Mouse (Mus musculus): Measurements from ENCODE around the gene Rarres2. TPM values are rescaled to one million over a fixed set of nuclear protein-coding genes. Genes with fewer than 3 reads are reported as not detected.
"Not testable (repeated sequence)": the region's sequence is repeated elsewhere in the genome, so short reads cannot be mapped to it uniquely, and the experiment has no call there.

Gene Rarres2
- total RNA-seq, 2 experiments from 2014 or later: 70.4 to 101 TPM

DNA sequence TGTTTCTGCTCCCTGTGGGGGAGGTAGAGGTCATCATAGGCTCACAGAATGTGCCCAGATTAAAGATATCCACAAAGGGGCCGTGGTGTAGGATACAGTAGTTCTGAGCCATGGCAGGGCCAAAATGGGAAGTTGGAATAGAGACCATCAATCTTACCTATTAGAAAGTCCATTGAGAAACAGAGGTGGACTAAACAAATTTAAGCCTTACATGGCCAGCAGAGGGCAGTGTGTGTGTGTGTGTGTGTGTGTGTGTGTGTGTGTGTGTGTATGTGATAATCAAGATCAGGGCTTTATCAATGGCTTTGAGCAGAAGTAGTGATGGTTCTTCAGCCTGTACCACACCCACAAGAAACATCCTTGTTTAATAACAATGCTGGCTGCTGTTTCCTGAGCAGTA, 26.3 kb downstream of the Rarres2 start:
- DNase-seq: peak; percentile 52 to 57
- intact Hi-C loops (cut with DNase I): loop anchor here (2.0 kb wide), 2 partner anchors 37 to 97 kb away; no protein-coding TSS in a partner anchor

DNA sequence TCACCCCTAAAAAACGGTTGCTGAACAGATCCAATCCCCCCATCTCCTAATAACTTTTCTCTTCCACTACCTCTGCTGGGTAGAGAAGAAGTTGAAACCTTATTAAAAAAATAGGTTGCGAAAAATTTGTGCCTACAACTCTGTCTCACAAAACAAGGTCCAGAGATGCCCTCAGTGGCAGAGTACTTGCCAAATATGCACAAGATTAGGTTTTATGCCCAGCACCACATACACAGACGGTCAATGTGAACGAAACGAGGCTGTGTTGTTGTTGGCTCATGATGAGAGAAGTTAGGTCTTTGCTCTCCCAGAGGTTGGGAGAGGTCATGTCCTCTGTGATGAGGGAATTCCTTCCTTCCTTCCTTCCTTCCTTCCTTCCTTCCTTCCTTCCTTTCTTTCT, 27.3 kb downstream of the Rarres2 start:
- DNase-seq: no peak
- intact Hi-C loops (cut with DNase I): no loop called here

DNA sequence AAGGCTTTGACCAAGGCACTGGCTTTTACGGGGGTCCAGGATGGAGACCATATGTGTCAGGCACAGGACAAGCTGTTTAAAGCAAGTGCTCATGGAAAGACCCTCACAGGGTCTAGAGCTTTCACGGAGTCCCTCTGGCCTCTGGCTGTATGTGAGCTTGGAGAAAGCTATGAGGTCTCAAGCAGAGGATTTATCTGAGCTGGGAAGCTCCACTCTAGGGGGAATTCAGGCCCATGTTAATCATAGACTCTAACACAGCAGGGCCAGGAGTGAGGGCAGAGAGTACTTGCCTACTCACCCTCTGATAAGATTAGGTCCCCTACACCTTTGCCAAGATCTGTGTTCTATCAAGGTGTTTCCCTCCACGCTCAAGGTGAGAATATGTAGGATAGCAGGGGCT, 30.0 kb downstream of the Rarres2 start:
- intact Hi-C loops (cut with DNase I): no loop called here
- no peak for DNase-seq

DNA sequence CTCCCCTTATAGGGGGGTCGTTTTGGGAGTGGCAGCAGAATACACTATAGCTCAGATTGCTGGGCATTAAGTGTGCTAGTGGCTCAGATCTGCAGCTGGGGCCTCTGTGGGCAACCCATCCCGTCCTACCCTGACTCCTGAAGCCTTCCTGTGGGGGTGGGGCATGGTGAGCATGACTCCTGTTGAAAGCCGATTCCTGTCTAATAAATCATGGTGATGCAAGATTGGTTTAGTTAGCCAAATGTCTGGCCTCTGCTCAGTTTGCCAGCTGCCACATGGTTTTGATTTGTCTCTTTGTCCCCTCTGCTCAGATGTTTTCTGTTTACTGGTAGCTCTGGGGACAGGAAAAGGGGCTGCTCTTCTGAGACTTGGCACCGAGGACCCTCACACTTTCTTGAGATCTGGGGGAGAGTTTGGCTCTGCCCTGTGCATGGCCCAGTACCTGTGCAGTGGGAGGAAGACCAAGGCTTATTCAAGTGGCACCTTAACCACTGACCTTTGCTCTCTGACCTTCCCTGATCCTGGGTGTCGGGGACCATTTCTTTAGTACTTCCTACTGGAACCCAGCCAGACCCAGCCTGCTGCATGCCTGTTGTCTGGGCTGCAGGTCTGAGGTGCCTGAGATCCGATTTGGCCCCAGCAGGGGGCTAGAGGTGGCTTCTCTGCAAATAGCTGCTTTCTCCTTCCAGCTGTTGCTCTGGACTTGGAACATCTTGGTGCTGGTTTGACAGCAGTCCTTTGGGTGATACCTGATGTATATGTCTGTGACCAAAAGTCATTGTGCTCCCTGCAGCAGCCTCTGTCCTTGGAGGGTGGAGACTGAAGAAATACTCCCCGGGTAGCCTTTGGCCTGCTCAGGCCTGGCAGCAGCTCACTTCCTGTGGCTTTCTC, 30.8 kb downstream of the Rarres2 start:
- DNase-seq: no peak
- intact Hi-C loops (cut with DNase I): no loop called here

DNA sequence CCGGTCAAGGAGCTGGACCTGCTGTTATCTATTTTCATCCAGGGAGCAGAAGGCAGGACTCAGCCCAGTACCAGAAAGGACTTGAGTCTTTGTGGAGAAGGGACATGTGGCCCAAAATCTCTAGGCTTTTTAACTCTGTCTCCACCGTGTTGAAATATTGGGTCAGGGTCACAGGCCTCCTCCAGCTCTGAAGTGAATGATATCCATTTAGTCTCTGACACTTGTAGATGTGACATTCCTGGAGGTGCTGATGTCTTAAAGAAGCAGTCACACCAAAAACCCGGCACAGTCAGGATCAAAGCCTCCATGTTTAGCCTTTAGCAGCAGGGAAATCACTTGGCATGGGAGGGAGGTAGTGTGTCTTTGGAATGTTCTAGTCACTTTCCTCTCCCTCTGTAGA, 31.9 kb downstream of the Rarres2 start:
- intact Hi-C loops (cut with DNase I): no loop called here
- no peak for DNase-seq

DNA sequence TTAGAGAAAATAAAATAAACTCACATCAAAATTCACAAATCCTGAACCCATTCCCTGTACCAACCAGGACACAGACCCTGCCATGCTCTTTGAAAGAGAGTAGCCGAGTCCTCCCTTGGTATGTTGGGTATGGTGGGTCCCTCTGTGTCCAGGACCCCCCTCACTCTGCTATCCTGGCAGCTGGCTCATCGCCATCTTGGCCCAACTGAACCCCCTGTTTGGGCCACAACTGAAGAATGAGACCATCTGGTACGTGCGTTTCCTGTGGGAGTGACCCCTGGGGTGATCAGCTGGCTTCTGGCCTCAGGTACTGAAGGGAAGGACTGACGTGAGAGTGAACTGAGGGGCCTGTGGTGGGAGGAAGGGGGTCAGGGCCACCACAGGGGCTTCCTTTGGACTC, 32.7 kb downstream of the Rarres2 start:
- intact Hi-C loops (cut with DNase I): loop anchor here (2.0 to 5.0 kb wide), 3 partner anchors 43 to 361 kb away; partner anchors contain the start of gene Gimap3
- DNase-seq: no peak

DNA sequence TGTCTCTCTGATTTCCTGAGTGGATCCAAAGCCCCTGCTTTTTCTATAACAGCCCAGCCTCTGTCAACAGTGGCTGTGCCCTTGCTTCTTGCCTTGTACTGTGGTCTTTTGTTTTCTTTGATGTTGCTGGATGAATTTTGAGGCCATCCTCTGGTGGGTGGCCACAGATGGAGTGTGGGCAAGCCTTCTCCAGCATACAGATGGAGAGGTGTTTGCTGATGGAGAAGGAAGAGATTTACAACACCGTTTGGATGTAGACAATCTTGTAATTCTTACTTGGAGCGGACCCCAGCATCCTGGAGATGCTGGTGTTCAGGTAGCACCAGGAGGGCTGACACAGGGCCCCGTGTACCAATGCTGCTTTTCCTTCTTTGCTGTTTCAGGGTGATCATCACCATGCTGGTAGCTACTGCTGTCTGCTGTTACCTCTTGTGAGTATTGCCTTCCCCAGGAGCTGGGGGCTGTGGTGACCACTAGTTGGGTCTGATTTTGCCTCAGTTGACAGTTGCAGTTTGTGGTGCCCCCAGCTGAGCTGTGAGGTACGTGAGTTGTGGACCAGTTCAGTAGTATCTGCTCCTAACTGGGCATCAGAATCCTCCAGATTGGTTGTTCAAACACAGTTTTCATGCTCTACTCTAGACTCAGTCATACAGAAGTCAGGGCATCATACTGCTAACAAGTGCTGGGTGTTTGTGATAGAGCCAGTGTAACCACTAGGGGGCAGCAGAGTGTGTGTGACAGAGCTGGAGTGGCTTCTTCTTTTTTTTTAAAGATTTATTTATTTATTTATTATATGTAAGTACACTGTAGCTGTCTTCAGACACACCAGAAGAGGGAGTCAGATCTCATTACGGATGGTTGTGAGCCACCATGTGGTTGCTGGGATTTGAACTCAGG, 33.5 kb downstream of the Rarres2 start:
- peak; percentile 69 to 75 for DNase-seq
- intact Hi-C loops (cut with DNase I): loop anchor here (2.0 to 5.0 kb wide), 3 partner anchors 44 to 360 kb away; partner anchors contain the start of gene Gimap3

DNA sequence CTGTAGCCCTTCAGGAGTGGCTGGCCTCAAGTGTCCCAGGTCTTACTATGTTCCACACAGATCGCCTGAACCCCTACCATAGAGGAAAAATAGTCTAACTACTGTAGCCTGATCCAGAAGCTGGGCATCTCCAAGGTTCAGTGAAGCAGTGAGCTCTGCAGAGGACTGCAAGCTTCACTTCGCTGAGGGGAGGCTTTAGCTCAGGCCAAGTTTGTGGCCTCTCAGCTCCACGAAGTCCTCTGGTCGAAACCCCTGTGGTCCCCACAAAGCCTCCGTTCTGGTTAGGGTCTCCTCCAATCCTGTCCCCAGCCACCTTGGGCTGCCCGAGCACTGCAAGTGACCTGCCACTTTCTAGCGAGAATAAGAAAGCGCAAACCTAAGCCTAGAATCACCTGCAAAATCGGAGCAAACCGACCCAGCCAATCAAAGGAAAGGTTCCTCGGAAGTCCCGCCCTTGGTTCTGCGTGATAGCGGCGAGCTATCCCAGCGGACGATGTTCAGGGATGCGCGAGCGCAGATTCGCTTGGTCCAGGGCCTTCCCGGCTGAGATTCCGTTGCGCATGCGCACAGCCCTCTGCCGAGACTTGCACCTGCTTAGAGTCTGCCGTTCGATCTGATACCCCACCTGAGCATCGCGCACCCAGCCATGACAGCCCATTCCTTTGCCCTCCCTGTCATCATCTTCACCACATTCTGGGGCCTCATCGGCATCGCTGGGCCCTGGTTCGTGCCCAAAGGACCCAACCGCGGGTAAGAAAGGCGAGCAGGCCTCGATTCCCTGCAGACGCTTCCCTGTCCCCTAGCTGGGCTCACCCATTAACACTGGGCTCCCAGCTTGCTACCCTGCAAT, 35.3 kb downstream of the Rarres2 start, which contains the start of gene Atp6v0e2:
Gene Atp6v0e2, plus strand, starts transcription at position 511 of the 850 bp plus-strand sequence.
- DNase-seq: peak; percentile 79 to 80
- intact Hi-C loops (cut with DNase I): loop anchor here (5.0 kb wide), 1 partner anchor 235 kb away; the partner anchor contains the start of gene Gimap3

DNA sequence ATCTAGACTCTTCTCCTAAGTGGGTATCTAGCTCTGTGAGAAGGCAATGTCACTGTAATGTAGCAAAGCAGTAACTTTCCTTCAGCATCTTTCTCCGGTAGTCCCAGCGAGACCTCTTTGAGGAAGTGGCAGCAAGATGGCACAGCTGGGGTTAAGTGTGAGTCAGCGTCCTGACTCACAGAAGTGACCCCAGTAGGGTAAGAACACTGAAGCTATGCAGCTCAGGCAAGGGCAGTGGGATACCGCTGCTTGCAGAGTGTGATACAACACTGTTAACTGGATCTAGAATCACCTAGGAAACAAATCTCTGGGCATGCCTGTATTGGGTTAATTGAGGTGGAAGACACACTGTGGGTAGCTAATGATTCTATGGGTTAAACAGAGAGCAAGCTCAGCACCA, 36.5 kb downstream of the Rarres2 start:
- intact Hi-C loops (cut with DNase I): loop anchor here (5.0 kb wide), 1 partner anchor 236 kb away; the partner anchor contains the start of gene Gimap3

DNA sequence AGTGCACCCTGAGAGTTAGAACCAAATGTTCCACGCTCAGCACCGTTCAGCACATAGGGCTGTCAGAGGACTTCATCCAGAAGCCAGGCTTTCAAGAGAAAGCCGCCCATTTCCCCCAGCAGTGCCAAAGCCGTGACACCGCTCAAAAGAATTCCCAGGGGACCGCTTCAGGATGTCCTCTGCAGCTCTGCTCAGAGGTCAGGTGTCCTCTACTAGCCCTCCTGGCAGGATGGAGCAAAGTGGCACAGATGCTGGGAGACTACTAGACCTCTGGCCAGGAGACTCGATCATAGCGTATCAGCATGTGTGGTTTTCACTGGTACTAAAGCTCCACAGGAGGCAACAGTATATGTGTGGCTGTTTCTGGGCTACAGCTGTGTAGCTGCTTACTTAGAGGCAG, 37.7 kb downstream of the Rarres2 start:
- intact Hi-C loops (cut with DNase I): loop anchor here (5.0 kb wide), 1 partner anchor 237 kb away; the partner anchor contains the start of gene Gimap3
- DNase-seq: no peak

More for the DNA sequence above, 36.5 kb downstream of the Rarres2 start:
- no peak for DNase-seq

DNA sequence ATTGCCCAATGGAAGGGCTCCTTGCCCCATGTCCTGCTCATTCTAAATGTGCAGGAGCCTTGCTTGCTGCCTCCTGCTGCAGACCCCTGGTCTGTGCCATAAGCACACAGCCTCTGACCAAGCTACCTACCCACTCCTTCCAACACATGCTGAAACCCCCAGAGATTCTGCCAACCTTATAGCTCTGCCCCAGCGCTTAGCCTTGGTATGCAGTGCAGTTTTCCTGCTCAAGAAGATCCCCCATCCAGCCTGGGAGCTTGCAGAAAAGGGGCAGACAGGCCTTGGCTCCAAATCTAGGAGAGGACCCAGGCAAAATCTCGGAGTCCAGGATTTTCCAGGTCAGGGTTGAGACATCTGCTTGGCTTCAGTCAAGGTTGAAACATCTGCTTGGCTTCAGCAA, 39.1 kb downstream of the Rarres2 start:
- DNase-seq: no peak
- intact Hi-C loops (cut with DNase I): no loop called here

DNA sequence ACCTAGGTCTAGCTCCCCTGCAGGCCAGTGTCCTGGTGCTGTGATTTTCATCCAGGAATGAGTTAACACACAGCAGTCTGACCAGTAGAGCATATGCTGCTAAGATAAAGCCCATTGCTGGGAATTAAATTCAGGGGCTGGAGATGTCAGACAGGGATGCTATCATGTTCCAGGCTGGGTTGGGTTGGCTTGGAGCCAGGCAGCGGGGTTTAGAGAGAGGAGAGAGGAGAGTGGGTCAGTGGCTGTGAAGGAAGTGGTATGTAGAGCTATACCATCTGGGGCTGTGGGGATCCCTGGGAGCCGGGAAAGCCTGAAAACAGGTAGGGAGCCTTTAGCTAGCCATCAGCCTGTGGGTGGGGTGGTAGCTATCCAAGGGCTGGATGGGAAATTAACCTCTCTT, 41.7 kb downstream of the Rarres2 start:
- no peak for DNase-seq
- intact Hi-C loops (cut with DNase I): no loop called here

DNA sequence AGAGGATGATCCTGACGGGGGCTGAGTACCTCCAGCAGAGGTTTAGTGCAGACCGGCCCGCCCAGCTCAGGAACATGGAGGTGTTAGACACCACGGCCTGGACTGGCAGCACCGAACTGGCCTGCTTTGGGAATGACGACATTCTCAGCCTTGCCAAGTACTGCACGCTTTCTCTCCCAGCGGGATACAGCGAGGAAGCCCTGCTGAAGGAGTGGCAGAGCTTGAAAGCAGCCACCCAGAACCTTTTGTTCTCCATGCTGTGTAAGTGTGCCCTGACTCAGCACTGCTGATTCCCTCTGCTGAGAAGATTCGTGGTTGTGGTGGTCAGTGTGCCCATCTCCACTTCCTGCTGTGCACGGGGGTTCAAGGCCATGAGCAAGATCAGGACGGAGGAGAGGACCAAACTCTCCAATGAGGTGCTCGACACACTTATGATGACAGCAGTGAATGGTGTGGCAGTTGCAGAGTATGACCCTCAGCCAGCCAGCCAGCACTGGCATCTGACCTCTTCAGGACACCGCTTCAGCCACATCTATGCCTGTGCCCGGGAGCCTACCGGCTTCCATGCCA, 42.6 kb downstream of the Rarres2 start:
- intact Hi-C loops (cut with DNase I): no loop called here
- DNase-seq: no peak

DNA sequence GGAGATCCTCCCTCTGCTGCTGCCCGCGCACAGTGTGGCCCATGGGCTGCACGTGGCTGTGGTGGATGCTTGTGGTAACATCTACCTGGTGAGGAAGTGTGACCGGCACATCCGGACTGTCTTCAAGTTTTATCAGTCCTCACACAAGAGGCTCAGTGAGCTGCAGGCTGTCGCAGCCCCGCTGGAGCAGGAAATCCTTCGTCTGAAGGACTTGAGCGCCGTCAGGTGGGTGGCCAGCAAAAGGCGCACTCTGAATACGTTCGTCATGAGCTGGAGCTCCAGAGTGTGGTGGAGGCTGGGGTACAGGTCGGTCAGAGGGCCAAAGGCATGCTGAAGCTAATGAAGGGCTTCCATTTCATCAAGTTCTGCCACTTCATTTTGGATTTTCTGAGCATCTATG, 43.3 kb downstream of the Rarres2 start:
- intact Hi-C loops (cut with DNase I): no loop called here
- no peak for DNase-seq

DNA sequence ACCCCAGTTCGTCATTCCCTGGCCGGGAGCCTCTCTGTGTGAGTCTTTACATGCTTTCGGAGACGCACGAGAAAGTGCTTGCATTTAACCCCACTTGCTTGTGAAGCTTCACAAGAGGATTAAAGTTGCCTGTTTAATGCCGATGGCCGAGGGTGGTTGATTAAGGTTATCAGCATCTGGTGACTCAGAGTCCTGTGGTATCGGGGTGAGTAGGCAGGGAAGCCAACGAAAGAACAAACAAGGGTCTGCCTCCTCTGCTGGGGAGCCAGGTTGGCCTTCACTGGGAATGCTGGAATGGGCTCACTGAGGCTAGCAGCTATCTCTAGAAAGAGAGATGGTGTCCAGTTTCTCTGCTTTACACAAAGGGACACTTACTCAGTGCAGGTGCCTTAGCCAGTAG, 44.7 kb downstream of the Rarres2 start:
- DNase-seq: no peak
- intact Hi-C loops (cut with DNase I): no loop called here

DNA sequence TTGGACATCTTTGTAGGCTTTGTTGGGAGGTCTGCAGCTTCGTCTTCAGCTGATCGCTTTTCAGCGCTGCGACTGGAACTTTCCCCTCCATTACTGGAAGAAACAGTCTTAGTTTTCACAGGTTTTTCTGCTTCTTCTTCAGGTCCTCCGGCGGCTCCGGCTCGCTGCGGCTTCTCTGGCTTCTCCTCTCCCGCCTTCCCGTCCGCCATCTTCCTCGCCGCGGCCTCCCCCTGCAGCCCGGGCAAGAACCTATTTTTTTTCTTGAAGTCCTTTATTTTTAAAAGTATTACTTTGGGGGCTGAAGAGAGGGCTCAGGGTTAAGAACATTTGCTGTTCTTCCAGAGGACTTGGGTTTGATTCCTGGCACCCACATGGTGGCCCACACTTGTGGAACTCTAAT, 47.7 kb downstream of the Rarres2 start:
- DNase-seq; intact Hi-C loops (cut with DNase I): not testable (repeated sequence)

Data from heart, postnatal 36 days (tissue).